27 mouse cellular contexts compared by ENCODE assay signal in genomic region chr7:56015837-56016236, GRCm38 (mm10). TPM values are rescaled to one million over a fixed set of nuclear protein-coding genes. Genes with fewer than 3 reads are reported as not detected.
DNase-seq lines count a peak whose midpoint lies in the region; ATAC-seq and TF ChIP-seq lines count a peak whose summit lies in the region.
"Had no signal": no experiment of that assay in that cellular context is flagged by ENCODE, and none has a peak within 500 bp of the region (broad histone marks: within the 10 kb centered on the region; RNA-seq: fewer than 3 reads in every experiment).

No protein-coding gene starts in this region.

- H3K4me3 ChIP-seq in heart, embryonic 10.5 days, result no peak overlapping the region
- H3K4me3 ChIP-seq in G1E (ENCODE audit: low read depth, low read length), result peak overlapping the region; percentile 55; the same call in 1 of the 2 replicates
- peak overlapping the region; percentile 3 to 38; a peak in 3 of 4 replicates for H3K4me3 ChIP-seq in liver, embryonic 14.5 days (ENCODE audit: insufficient read depth in 1 of 2, low read depth in 2 of 2, low read length in 2 of 2)
- H3K4me3 ChIP-seq: embryonic facial prominence, embryonic 12.5 days; forebrain, embryonic 12.5 days; limb, embryonic 10.5 days; limb, embryonic 15.5 days; lung, embryonic 15.5 days; midbrain, embryonic 10.5 days had no signal

- H3K9ac ChIP-seq in liver, embryonic 14.5 days (replicated peaks), result peak overlapping the region; percentile 80
- H3K9ac ChIP-seq: embryonic facial prominence, embryonic 12.5 days; forebrain, embryonic 12.5 days; limb, embryonic 15.5 days; lung, embryonic 15.5 days had no signal

- TF ChIP-seq EP300 in liver, embryonic 14.5 days (IDR thresholded peaks at IDR 0.05; ENCODE audit: low read depth), result no peak

- 93% methylated on average over 7 of the region's 7 CpGs for WGBS in heart, embryonic 10.5 days
- 67% methylated on average over 7 of the region's 7 CpGs for WGBS in liver, embryonic 14.5 days (ENCODE audit: insufficient replicate concordance)

- no peaks in the 10 kb centered on the region for H3K36me3 ChIP-seq in heart, embryonic 10.5 days
- peaks cover 25% of the 10 kb centered on the region for H3K36me3 ChIP-seq in G1E (replicated peaks)
- H3K36me3 ChIP-seq in liver, embryonic 14.5 days (replicated peaks; ENCODE audit: control insufficient read depth, insufficient read depth, low read depth), result no peaks in the 10 kb centered on the region
- H3K36me3 ChIP-seq: embryonic facial prominence, embryonic 12.5 days; forebrain, embryonic 12.5 days; limb, embryonic 10.5 days; limb, embryonic 15.5 days; lung, embryonic 15.5 days; midbrain, embryonic 10.5 days had no signal

- intact Hi-C loops in heart, postnatal 10 days (cut with DNase I), result no loop called here

- TF ChIP-seq CTCF in G1E (IDR thresholded peaks at IDR 0.05; ENCODE audit: low read depth, low read length), result no peak
- TF ChIP-seq CTCF in liver, embryonic 14.5 days (IDR thresholded peaks at IDR 0.05; ENCODE audit: low read depth), result no peak

- no peaks in the 10 kb centered on the region for H3K27me3 ChIP-seq in heart, embryonic 10.5 days (ENCODE audit: insufficient read depth, poor library complexity, severe bottlenecking)
- no peaks in the 10 kb centered on the region for H3K27me3 ChIP-seq in G1E (ENCODE audit: insufficient read depth, low read length)
- H3K27me3 ChIP-seq in liver, embryonic 14.5 days (ENCODE audit: control insufficient read depth, insufficient read depth, low read length), result no peaks in the 10 kb centered on the region
- H3K27me3 ChIP-seq: embryonic facial prominence, embryonic 12.5 days; forebrain, embryonic 12.5 days; limb, embryonic 15.5 days; lung, embryonic 15.5 days had no signal

- no peaks in the 10 kb centered on the region for H3K4me1 ChIP-seq in heart, embryonic 10.5 days
- H3K4me1 ChIP-seq in G1E (ENCODE audit: insufficient read depth, low read depth, low read length), result peaks cover 71% of the 10 kb centered on the region
- H3K4me1 ChIP-seq in liver, embryonic 14.5 days (replicated peaks; ENCODE audit: control insufficient read depth in 2 of 2, insufficient read depth in 2 of 2, low read length in 1 of 2), result peaks cover 42 to 55% of the 10 kb centered on the region in 2 experiments

- no peaks in the 10 kb centered on the region for H3K9me3 ChIP-seq in heart, embryonic 10.5 days
- H3K9me3 ChIP-seq in G1E (replicated peaks), result no peaks in the 10 kb centered on the region
- H3K9me3 ChIP-seq in liver, embryonic 14.5 days (ENCODE audit: control insufficient read depth, low read length), result no peaks in the 10 kb centered on the region
- H3K9me3 ChIP-seq: embryonic facial prominence, embryonic 12.5 days; forebrain, embryonic 12.5 days; limb, embryonic 10.5 days; limb, embryonic 15.5 days; lung, embryonic 15.5 days; midbrain, embryonic 10.5 days had no signal

- H3K4me2 ChIP-seq in liver, embryonic 14.5 days (ENCODE audit: low read depth), result peak overlapping the region; percentile 82
- H3K4me2 ChIP-seq: embryonic facial prominence, embryonic 12.5 days; forebrain, embryonic 12.5 days; limb, embryonic 15.5 days; lung, embryonic 15.5 days had no signal

- ATAC-seq in G1E (ENCODE audit: extremely low read depth, insufficient number of reproducible peaks, low FRiP score, poor library complexity, severe bottlenecking), result no peak
- no peak for ATAC-seq in liver, embryonic 14.5 days (ENCODE audit: insufficient read depth)
- ATAC-seq: activated CD4-positive, CD25-positive, alpha-beta regulatory T cell, adult 4 months; hindbrain, embryonic 16.5 days; midbrain, embryonic 16.5 days had no signal

- DNase-seq in heart, embryonic 10.5 days (ENCODE audit: low spot score), result no peak
- DNase-seq in heart, postnatal 10 days, result no peak
- DNase-seq in G1E (ENCODE audit: low spot score), result no peak
- DNase-seq in c-Kit-negative CD71-positive TER-119-positive erythroid progenitor cells, embryonic 14.5 days (ENCODE audit: low read depth, low spot score), result peak; percentile 25
- DNase-seq in liver, embryonic 14.5 days (ENCODE audit: low read depth in 3 of 3, low spot score in 3 of 3), result no peak
- DNase-seq in cerebellum, postnatal 10 days, result no peak
- DNase-seq in frontal cortex, postnatal 36 days (ENCODE audit: low spot score in 2 of 2), result no peak
- DNase-seq in ovary, postnatal 36 days (ENCODE audit: low spot score), result no peak
- DNase-seq: adrenal gland, adult 2 months; adrenal gland, postnatal 36 days; cerebellum, adult 8-10 months; cerebellum, postnatal 36 days; embryo, embryonic 11 days; gastrocnemius, postnatal 14 days; kidney, adult 2 months; kidney, postnatal 36 days; right cerebral cortex, adult 18-20 months; spleen, adult 18-20 months had no signal

- peak overlapping the region; percentile 69; the same call in 1 of the 2 replicates for H3K27ac ChIP-seq in heart, embryonic 10.5 days
- H3K27ac ChIP-seq in liver, embryonic 14.5 days, result peak overlapping the region; percentile 99
- H3K27ac ChIP-seq: embryonic facial prominence, embryonic 12.5 days; forebrain, embryonic 12.5 days; limb, embryonic 10.5 days; limb, embryonic 15.5 days; lung, embryonic 15.5 days; midbrain, embryonic 10.5 days had no signal

RNA-seq across cellular contexts. Expression of gene Nipa1, which starts 3.9 kb away (rescaled TPM):
- 5.6 and 6.8 TPM in 2 replicates for polyA plus RNA-seq in heart, embryonic 10.5 days (2016; fragmentation: Nextera tagmentation; extraction: Ambion mirVana)
- 1 to 10 TPM; 4.3 TPM for total RNA-seq in heart, postnatal 10 days (2021)
- total RNA-seq in G1E (2014; fragmentation: Nextera tagmentation) (6.4 and 10.2 TPM in 2 replicates), G1E (2017) (7.5 and 8.0 TPM in 2 replicates)
- polyA plus RNA-seq in G1E (2012), result 2.0 and 2.2 TPM in 2 replicates
- polyA plus RNA-seq in liver, embryonic 14.5 days (2012; rRNA removed), result 6.6 and 8.1 TPM in 2 replicates
- 10.9 and 12.3 TPM in 2 replicates for polyA plus RNA-seq in liver, embryonic 14.5 days (2014; fragmentation: Nextera tagmentation; extraction: Ambion mirVana)

RNA-seq across cellular contexts. Expression of gene Herc2, which starts 34.2 kb away (rescaled TPM):
- 18.1 and 20.8 TPM in 2 replicates for polyA plus RNA-seq in heart, embryonic 10.5 days (2016; fragmentation: Nextera tagmentation; extraction: Ambion mirVana)
- 10 to 100 TPM; 44.4 to 50.2 TPM for total RNA-seq in heart, postnatal 10 days (2021)
- total RNA-seq in G1E (2014; fragmentation: Nextera tagmentation) (51.5 and 54.0 TPM in 2 replicates), G1E (2017) (37.3 and 39.1 TPM in 2 replicates)
- 2.8 and 4.0 TPM in 2 replicates for polyA plus RNA-seq in G1E (2012)
- 5.2 and 8.5 TPM in 2 replicates for polyA plus RNA-seq in liver, embryonic 14.5 days (2012; rRNA removed)
- polyA plus RNA-seq in liver, embryonic 14.5 days (2014; fragmentation: Nextera tagmentation; extraction: Ambion mirVana), result 12.1 and 15.2 TPM in 2 replicates

RNA-seq across cellular contexts. Expression of gene Nipa2, which starts 53.6 kb away (rescaled TPM):
- polyA plus RNA-seq in heart, embryonic 10.5 days (2016; fragmentation: Nextera tagmentation; extraction: Ambion mirVana), result 41.3 and 45.2 TPM in 2 replicates
- total RNA-seq in heart, postnatal 10 days (2021), result 10 to 100 TPM; 42.7 to 48.2 TPM
- total RNA-seq in G1E (2014; fragmentation: Nextera tagmentation), result 57.3 and 59.1 TPM in 2 replicates
- total RNA-seq in G1E (2017), result 45.7 and 46.8 TPM in 2 replicates
- polyA plus RNA-seq in G1E (2012), result 8.4 and 8.9 TPM in 2 replicates
- polyA plus RNA-seq in liver, embryonic 14.5 days (2012; rRNA removed), result 6.9 and 9.8 TPM in 2 replicates
- 27.5 and 27.9 TPM in 2 replicates for polyA plus RNA-seq in liver, embryonic 14.5 days (2014; fragmentation: Nextera tagmentation; extraction: Ambion mirVana)
